Mouse (Mus musculus) heart, embryonic 14.5 days (tissue): ENCODE data around the gene Mob3a. TPM values are rescaled to one million over a fixed set of nuclear protein-coding genes. Genes with fewer than 3 reads are reported as not detected.

Experiments
- ATAC-seq: fragments of 200-750 bp; cut with Nextera tagmentation; 2 replicates; pipeline ENCODE4 v1.8.0; 2017; ENCODE audit warnings: low read depth, moderate TSS enrichment; ENCODE audit not compliant: insufficient number of reproducible peaks, insufficient read depth, low FRiP score
- H3K27ac ChIP-seq, 2 experiments: fragments of 200-500 bp in 1 of 2; fragments of 300-500 bp in 1 of 2; sonication (generic) in 1 of 2; replicated peaks in 1 of 2; 2 replicates each; pipeline ENCODE4 v1.5.1; 2012 to 2014; ENCODE audit warnings: low read depth in 2 of 2, low read length in 2 of 2, control low read depth in 1 of 2, mild to moderate bottlenecking in 1 of 2, mixed read lengths in 1 of 2; ENCODE audit not compliant: control insufficient read depth in 1 of 2, insufficient read depth in 1 of 2
- H3K27me3 ChIP-seq: fragments of 300-500 bp; sonication (generic); 2 replicates; pipeline ENCODE4 v1.6.1; 2014; ENCODE audit warnings: mild to moderate bottlenecking, low read length, control low read depth; ENCODE audit not compliant: control insufficient read depth, insufficient read depth
- H3K36me3 ChIP-seq: fragments of 300-500 bp; sonication (generic); 2 replicates; pipeline ENCODE4 v1.6.1; 2014; ENCODE audit warnings: mild to moderate bottlenecking, control low read depth, low read length, mixed read lengths; ENCODE audit not compliant: control insufficient read depth, insufficient read depth
- H3K4me1 ChIP-seq, 2 experiments: fragments of 200-500 bp in 1 of 2; fragments of 300-500 bp in 1 of 2; sonication (generic) in 1 of 2; 2 replicates each; pipeline ENCODE4 v1.6.1; 2012 to 2014; ENCODE audit warnings: low read length in 2 of 2, control low read depth in 1 of 2, mixed read lengths in 1 of 2; ENCODE audit not compliant: control insufficient read depth in 2 of 2, insufficient read depth in 2 of 2
- H3K4me2 ChIP-seq: fragments of 300-500 bp; sonication (generic); 2 replicates; pipeline ENCODE4 v1.6.1; 2014; ENCODE audit warnings: mild to moderate bottlenecking, low read length
- H3K4me3 ChIP-seq, 2 experiments: fragments of 200-500 bp in 1 of 2; fragments of 300-500 bp in 1 of 2; sonication (generic) in 1 of 2; 2 replicates each; pipeline ENCODE4 v1.5.1; 2012 to 2014; ENCODE audit warnings: low read length in 2 of 2, mild to moderate bottlenecking in 2 of 2, control low read depth in 1 of 2, low read depth in 1 of 2, moderate library complexity in 1 of 2; ENCODE audit not compliant: control insufficient read depth in 1 of 2, insufficient read depth in 1 of 2
- H3K9ac ChIP-seq: fragments of 300-500 bp; sonication (generic); 2 replicates; pipeline ENCODE4 v1.6.1; 2014; ENCODE audit warnings: mild to moderate bottlenecking, low read length
- H3K9me3 ChIP-seq: fragments of 300-500 bp; sonication (generic); 2 replicates; pipeline ENCODE4 v1.6.1; 2016; ENCODE audit warnings: low read length, control low read depth; ENCODE audit not compliant: control insufficient read depth
- WGBS: fragments of 180-500 bp; shearing (Covaris S2); extraction: QIAGEN DNeasy Blood & Tissue Kit; methylation state at CpG from one replicate; pipeline ENCODE4 v1.1.7; 2014; 5-methylcytosine and 5-hydroxymethylcytosine counted together
- polyA plus RNA-seq: library from polyadenylated mRNA; unstranded; fragments of >200 nt; fragmentation: Nextera tagmentation; extraction: Ambion mirVana; gene quantifications from 2 replicates; pipeline ENCODE4 v1.2.1, GENCODE M21; 2014

Gene Mob3a
- polyA plus RNA-seq, 1 experiment from 2014 or later = 22.3 TPM

DNA sequence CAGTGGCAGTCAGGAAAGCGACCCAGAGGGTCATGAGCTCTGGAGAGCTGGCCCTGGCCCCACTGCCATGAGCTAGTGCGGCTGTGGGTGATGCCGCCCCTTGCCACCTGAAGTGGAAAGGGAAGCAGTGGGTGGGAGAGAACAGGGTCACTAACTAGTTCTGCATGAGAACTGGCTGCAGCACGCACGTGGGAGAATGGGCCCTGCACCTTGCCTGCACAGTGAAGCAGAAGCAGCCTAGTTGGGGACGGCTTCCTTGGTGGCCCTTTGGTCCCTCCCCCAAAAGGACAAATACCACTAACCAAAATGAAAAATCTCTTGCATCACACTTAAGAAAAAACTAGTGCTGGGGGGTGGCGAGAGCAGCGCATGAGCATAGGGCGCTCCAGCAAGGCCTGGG, 3.2 kb downstream of the Mob3a start:
- H3K27ac ChIP-seq = no peak overlapping the region
- no peaks in the 10 kb centered on the region for H3K9me3 ChIP-seq
- H3K4me1 ChIP-seq = peaks cover 14 to 28% of the 10 kb centered on the region in 2 experiments
- H3K27me3 ChIP-seq = no peaks in the 10 kb centered on the region
- peaks cover 19% of the 10 kb centered on the region for H3K36me3 ChIP-seq
- H3K4me2 ChIP-seq = no peak overlapping the region
- ATAC-seq = no peak
- WGBS = 91% methylated on average over 9 of the region's 9 CpGs
- peak overlapping the region; percentile 25; the same call in 1 of the 2 replicates for H3K9ac ChIP-seq
- H3K4me3 ChIP-seq = no peak overlapping the region

DNA sequence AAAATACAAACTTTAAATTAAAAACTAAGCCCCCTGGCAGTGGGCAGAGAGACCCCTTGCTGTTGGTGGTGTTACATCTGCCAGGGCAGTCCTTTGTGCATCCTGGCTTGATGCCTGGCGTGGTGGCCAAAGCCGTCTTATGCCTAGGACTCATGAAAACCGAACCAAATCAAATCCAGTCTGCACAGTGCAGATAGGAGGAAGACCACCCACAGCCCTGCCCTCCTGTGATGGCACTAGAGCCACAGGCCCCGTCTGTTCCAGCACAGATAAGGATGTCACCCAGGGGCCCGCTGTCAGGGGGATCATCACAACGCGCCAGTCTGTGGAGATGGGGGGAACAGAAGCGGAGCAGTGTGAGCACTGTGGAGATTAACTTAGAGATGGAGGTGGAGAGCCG, 4.0 kb downstream of the Mob3a start:
- no peaks in the 10 kb centered on the region for H3K9me3 ChIP-seq
- ATAC-seq = no peak
- H3K36me3 ChIP-seq = peaks cover 20% of the 10 kb centered on the region
- H3K4me2 ChIP-seq = no peak overlapping the region
- H3K4me1 ChIP-seq = peaks cover 8 to 29% of the 10 kb centered on the region in 2 experiments
- H3K4me3 ChIP-seq = no peak overlapping the region
- WGBS = 58% methylated on average over 9 of the region's 9 CpGs
- no peak overlapping the region for H3K27ac ChIP-seq
- no peaks in the 10 kb centered on the region for H3K27me3 ChIP-seq
- peak overlapping the region; percentile 25; the same call in 1 of the 2 replicates for H3K9ac ChIP-seq

DNA sequence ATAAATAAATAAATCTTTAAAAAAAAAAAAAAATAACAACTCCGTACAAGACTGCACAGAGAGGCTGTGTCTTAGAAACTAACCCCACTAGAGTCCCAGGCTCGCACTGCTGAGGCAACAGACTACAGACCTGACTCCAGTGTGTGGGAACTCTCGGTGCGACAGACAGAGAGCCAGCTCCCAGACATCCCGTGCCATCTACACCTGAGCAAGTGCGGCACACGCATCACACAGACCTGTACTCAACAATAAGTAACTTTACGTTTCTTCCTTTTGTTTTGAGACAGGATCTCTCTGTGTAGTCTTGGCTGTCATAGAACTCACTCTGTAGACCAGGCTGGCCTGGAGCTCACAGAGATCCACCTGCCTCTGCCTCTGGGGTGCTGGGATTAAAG, 4.4 kb downstream of the Mob3a start:
- no peak overlapping the region for H3K4me2 ChIP-seq
- no peak overlapping the region for H3K4me3 ChIP-seq
- ATAC-seq = no peak
- no peaks in the 10 kb centered on the region for H3K27me3 ChIP-seq
- WGBS = 92% methylated on average over 8 of the region's 8 CpGs
- no peak overlapping the region for H3K27ac ChIP-seq
- peaks cover 8 to 28% of the 10 kb centered on the region in 2 experiments for H3K4me1 ChIP-seq
- H3K9ac ChIP-seq = no peak overlapping the region
- H3K9me3 ChIP-seq = no peaks in the 10 kb centered on the region
- H3K36me3 ChIP-seq = peaks cover 20% of the 10 kb centered on the region

DNA sequence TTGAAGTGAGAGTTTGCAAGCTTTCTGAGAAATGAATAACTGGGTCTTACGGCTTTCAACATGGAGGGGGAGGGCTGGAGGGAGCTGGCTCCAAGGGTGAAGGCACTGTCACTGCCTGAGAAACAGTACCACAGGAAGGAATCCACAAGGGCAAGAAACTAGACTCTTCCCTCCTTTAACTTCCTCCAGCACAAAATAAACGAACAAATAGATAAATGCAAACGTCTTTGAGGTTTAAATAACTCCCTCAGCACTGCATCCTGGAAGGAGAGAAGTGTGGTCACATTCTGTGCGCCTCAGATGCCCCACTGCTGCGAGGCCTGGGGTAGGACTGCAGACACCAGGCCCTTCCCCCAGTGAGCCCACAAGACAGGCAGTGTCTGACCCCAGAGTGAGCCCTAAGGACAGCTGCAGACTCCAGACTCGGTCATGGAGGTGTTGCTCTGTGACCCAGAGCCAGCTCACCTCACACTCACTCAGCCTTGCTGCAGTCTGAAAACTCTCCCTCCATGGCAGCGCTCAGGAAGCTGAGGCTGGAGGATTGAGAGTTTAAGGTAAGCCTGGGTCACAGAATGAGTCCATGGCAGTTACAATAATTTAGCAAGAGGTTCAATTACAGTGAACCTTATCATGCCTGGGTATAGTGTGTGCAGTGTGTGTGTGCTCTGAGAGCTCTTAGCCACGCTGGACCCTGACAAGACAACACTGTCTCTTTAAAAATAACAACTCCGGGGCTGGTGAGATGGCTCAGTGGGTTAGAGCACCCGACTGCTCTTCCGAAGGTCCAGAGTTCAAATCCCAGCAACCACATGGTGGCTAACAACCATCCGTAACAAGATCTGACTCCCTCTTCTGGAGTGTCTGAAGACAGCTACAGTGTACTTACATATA, 5.0 kb downstream of the Mob3a start:
- Histone ChIP-seq H3K36me3 (peaks cover 20% of the 10 kb centered on the region), H3K27me3 (no peaks in the 10 kb centered on the region), H3K9ac (no peak overlapping the region; the same call in 1 of the 2 replicates), H3K9me3 (no peaks in the 10 kb centered on the region), H3K4me3 (no peak overlapping the region), H3K4me2 (no peak overlapping the region), H3K4me1 (peaks cover 8 to 28% of the 10 kb centered on the region in 2 experiments), H3K27ac (no peak overlapping the region)
- 56% methylated on average over 11 of the region's 12 CpGs for WGBS
- ATAC-seq = no peak

DNA sequence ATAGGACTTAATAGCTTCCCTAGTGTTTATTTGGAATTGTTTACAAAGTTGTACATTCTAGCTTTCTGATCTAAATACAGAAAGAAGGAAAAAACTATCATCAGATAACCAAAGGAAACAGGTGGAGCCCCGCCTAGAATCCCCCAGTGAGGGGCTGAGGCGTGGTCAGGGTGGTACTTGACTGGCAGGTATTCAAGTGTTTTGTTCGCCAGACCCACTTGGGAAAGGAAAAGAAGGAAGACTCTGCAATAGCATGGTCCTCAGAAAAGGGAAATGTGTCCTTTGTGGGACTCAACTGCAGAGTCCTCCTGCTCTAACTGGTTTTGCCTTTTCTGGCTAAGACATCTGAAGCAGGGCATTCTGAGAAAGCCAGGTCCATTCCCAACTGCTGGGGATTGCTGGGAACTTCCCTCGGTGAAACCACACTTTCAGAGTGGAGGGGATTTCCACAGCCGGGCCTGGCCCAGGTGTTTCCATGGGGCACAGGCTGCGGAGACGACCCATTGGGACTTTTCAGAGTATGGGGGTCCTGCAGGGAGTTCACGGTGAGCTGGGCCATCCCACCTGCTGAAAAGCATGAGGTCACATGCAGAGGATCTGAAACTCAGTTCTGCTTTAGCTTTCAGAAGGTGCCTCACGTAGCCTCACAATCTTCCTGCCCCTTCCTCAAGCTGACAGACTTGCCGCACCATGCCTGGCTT, 5.8 kb downstream of the Mob3a start:
- no peak for ATAC-seq
- Histone ChIP-seq H3K4me2 (no peak overlapping the region), H3K36me3 (peaks cover 26% of the 10 kb centered on the region), H3K4me3 (no peak overlapping the region), H3K4me1 (peaks cover 7 to 23% of the 10 kb centered on the region in 2 experiments), H3K27me3 (no peaks in the 10 kb centered on the region), H3K9me3 (no peaks in the 10 kb centered on the region), H3K9ac (no peak overlapping the region; the same call in 1 of the 2 replicates), H3K27ac (0 out of 4 replicates have a peak overlapping the region, but pooled peaks of 1 of the 2 experiments have one; percentile 33)
- 71% methylated on average over 10 of the region's 10 CpGs for WGBS

DNA sequence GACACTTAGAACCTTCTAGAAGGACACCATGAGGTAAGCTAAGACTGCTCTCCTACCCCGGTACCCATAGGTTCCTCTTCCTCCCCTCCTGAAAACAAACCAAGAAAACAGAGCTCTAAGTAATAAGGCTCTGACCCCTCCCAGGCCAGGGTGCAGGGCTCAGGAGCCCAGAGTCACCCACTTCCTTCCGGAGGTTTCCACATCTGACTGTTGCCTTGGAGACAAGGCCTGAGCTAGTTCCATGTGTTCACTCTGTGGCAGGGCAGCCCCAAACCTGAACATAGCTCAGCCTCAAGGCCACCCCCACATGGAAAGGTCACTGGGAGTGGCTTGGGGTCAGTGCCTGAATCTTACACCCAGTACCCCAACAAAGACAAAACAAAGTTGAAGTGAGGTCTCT, 6.6 kb downstream of the Mob3a start:
- H3K4me1 ChIP-seq = peaks cover 3 to 18% of the 10 kb centered on the region in 2 experiments; a peak in 2 of 4 replicates
- H3K27me3 ChIP-seq = no peaks in the 10 kb centered on the region
- no peaks in the 10 kb centered on the region for H3K9me3 ChIP-seq
- no peak for ATAC-seq
- no peak overlapping the region for H3K4me3 ChIP-seq
- no peak overlapping the region for H3K9ac ChIP-seq
- WGBS = 60% methylated on average over 2 of the region's 2 CpGs
- H3K27ac ChIP-seq = peak overlapping the region in 1 of 2 experiments; percentile 44; a peak in 1 of 4 replicates
- peaks cover 34% of the 10 kb centered on the region for H3K36me3 ChIP-seq
- H3K4me2 ChIP-seq = no peak overlapping the region

DNA sequence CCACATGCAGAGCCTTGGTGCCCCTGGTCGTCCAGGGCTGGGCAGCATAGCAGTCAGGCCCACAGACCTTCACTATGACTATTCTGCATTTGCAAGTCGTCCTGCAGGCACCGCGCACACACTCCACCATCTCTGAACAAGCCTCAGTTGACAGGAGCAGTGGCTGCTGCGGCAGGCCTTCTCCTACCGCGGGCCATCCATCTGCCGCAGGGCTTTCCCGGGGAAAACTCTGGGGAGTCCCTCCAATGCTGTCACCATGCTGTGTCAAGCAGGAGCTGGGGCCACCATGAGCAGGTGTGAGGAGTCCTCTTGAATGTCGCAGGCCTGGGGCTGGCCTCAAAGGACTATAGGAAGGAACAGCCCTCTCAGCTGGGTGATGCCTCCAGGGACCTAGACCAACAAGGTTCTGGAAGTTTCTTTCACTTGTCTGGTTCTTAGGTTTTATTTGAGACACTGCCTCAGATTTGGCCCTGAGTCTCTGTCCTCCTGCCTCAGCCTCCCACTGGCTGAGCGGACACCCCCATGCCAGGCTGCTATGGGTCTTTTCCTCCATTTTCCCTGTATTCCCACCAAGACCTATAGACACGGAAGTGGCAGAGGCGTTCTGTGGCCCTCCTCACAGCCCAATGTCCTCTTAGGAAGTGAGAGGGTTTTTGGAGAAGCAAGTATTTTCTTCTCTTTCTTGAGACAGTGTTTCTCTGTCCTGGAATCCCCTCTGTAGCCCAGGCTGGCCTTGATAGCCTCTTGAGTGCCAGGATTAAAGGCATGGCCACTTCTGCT, 7.4 kb downstream of the Mob3a start:
- Histone ChIP-seq H3K36me3 (peaks cover 42% of the 10 kb centered on the region), H3K27me3 (no peaks in the 10 kb centered on the region), H3K4me3 (no peak overlapping the region), H3K27ac (peak overlapping the region in 1 of 2 experiments; percentile 44; a peak in 1 of 4 replicates), H3K9ac (no peak overlapping the region), H3K4me1 (peaks cover 0 to 13% of the 10 kb centered on the region in 2 experiments; a peak in 1 of 4 replicates), H3K4me2 (no peak overlapping the region), H3K9me3 (no peaks in the 10 kb centered on the region)
- no peak for ATAC-seq
- WGBS = 84% methylated on average over 13 of the region's 13 CpGs
